Mouse (Mus musculus): Measurements from ENCODE around the gene Fgf15.

DNA sequence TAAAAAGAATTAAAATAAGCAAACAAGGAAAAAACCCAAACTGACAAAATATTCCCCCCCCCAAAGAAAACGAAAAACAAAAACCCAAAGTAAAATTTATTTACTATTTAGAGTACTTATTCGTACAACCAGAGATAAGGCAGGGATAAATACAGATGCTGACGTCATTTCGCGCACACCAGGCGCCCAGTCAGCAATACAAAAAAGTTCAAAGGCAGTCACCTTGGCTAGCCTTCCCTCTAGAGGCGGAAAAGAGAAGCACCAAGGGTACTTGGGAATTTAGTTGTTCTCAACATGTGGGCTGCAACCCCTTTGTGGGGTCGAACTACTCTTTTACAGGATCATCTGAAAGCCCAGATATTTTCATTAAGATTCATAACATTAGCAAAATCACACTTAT is 11.5 kb downstream of the Fgf15 start:
- TF ChIP-seq CTCF (IDR thresholded peaks at IDR 0.05; ENCODE audit: low read depth): peak; percentile 61
- no peak for TF ChIP-seq EP300 (optimal IDR thresholded peaks at IDR 0.05)

Measured in stomach, postnatal 0 days (tissue).